Mouse (Mus musculus): Measurements from ENCODE around the gene Fgfr2. TPM values are rescaled to one million over a fixed set of nuclear protein-coding genes. Genes with fewer than 3 reads are reported as not detected.

Gene Fgfr2
- polyA plus RNA-seq, 1 experiment = 0.17 TPM

GRCm38 (mm10) chr7:133019481-133020020 is 103.6 kb downstream of the Fgfr2 start:
- TF ChIP-seq MAX (IDR thresholded peaks at IDR 0.05; ENCODE audit: low read depth) (no peak), USF1 (IDR thresholded peaks at IDR 0.05; ENCODE audit: low read depth) (no peak), E2F4 (IDR thresholded peaks at IDR 0.05; ENCODE audit: insufficient read depth) (no peak), MYOD1 (IDR thresholded peaks at IDR 0.05; ENCODE audit: control insufficient read depth in 1 of 3, insufficient read length in 2 of 3, low read depth in 2 of 3) (no peak), POLR2A (IDR thresholded peaks at IDR 0.05; ENCODE audit: insufficient read length, low read depth) (no peak), CEBPB (IDR thresholded peaks at IDR 0.05; ENCODE audit: insufficient read depth, poor library complexity, severe bottlenecking) (no peak), TCF3 (IDR thresholded peaks at IDR 0.05; ENCODE audit: insufficient read length, low read depth) (no peak), TCF12 (IDR thresholded peaks at IDR 0.05; ENCODE audit: insufficient read depth, poor library complexity, severe bottlenecking) (no peak), SRF (IDR thresholded peaks at IDR 0.05; ENCODE audit: control insufficient read depth, insufficient read length, low read depth) (no peak), POLR2AphosphoS2 (IDR thresholded peaks at IDR 0.05; ENCODE audit: insufficient read length, low read depth) (no peak), REST (IDR thresholded peaks at IDR 0.05; ENCODE audit: insufficient read depth, insufficient read length) (no peak), MYOG (IDR thresholded peaks at IDR 0.05; ENCODE audit: control insufficient read depth in 1 of 3, insufficient read depth in 1 of 3, insufficient read length in 2 of 3, low read depth in 2 of 3) (no peak)

GRCm38 (mm10) chr7:133018961-133019360 is 104.2 kb downstream of the Fgfr2 start:
- Histone ChIP-seq H3K36me3 (ENCODE audit: control insufficient read depth, insufficient read depth) (no peaks in the 10 kb centered on the region), H3K4me3 (no peak overlapping the region), H3ac (ENCODE audit: control insufficient read depth, insufficient read length) (no peak overlapping the region), H3K79me2 (ENCODE audit: control insufficient read depth, insufficient read depth) (peaks cover 34% of the 10 kb centered on the region), H3K4me2 (ENCODE audit: low read depth) (no peak overlapping the region), H3K27me3 (ENCODE audit: control insufficient read depth, insufficient read depth, insufficient read length) (no peaks in the 10 kb centered on the region)
- TF ChIP-seq MAX (IDR thresholded peaks at IDR 0.05; ENCODE audit: low read depth) (no peak), E2F4 (IDR thresholded peaks at IDR 0.05; ENCODE audit: insufficient read depth) (no peak), USF1 (IDR thresholded peaks at IDR 0.05; ENCODE audit: low read depth) (no peak), TCF12 (IDR thresholded peaks at IDR 0.05; ENCODE audit: insufficient read depth, poor library complexity, severe bottlenecking) (no peak), CEBPB (IDR thresholded peaks at IDR 0.05; ENCODE audit: insufficient read depth, poor library complexity, severe bottlenecking) (no peak), MYOG (IDR thresholded peaks at IDR 0.05; ENCODE audit: control insufficient read depth in 1 of 3, insufficient read depth in 1 of 3, insufficient read length in 2 of 3, low read depth in 2 of 3) (no peak), REST (IDR thresholded peaks at IDR 0.05; ENCODE audit: insufficient read depth, insufficient read length) (no peak), SRF (IDR thresholded peaks at IDR 0.05; ENCODE audit: control insufficient read depth, insufficient read length, low read depth) (no peak), POLR2AphosphoS2 (IDR thresholded peaks at IDR 0.05; ENCODE audit: insufficient read length, low read depth) (no peak), TCF3 (IDR thresholded peaks at IDR 0.05; ENCODE audit: insufficient read length, low read depth) (no peak), POLR2A (IDR thresholded peaks at IDR 0.05; ENCODE audit: insufficient read length, low read depth) (no peak), MYOD1 (IDR thresholded peaks at IDR 0.05; ENCODE audit: control insufficient read depth in 1 of 3, insufficient read length in 2 of 3, low read depth in 2 of 3) (no peak)

More at GRCm38 (mm10) chr7:133019481-133020020, 103.6 kb downstream of the Fgfr2 start:
- Histone ChIP-seq H3K4me3 (no peak overlapping the region), H3K27me3 (ENCODE audit: control insufficient read depth, insufficient read depth, insufficient read length) (no peaks in the 10 kb centered on the region), H3ac (ENCODE audit: control insufficient read depth, insufficient read length) (no peak overlapping the region), H3K79me2 (ENCODE audit: control insufficient read depth, insufficient read depth) (peaks cover 34% of the 10 kb centered on the region), H3K36me3 (ENCODE audit: control insufficient read depth, insufficient read depth) (no peaks in the 10 kb centered on the region), H3K4me2 (ENCODE audit: low read depth) (no peak overlapping the region)

- no peaks in the 10 kb centered on the region for H3K27me3 ChIP-seq (ENCODE audit: control insufficient read depth, insufficient read depth, insufficient read length)
- TF ChIP-seq USF1 (IDR thresholded peaks at IDR 0.05; ENCODE audit: low read depth) = no peak
- TF ChIP-seq TCF3 (IDR thresholded peaks at IDR 0.05; ENCODE audit: insufficient read length, low read depth) = no peak
- no peak for TF ChIP-seq TCF12 (IDR thresholded peaks at IDR 0.05; ENCODE audit: insufficient read depth, poor library complexity, severe bottlenecking)
- no peak for TF ChIP-seq MYOD1 (IDR thresholded peaks at IDR 0.05; ENCODE audit: control insufficient read depth in 1 of 3, insufficient read length in 2 of 3, low read depth in 2 of 3)
- no peak for TF ChIP-seq CEBPB (IDR thresholded peaks at IDR 0.05; ENCODE audit: insufficient read depth, poor library complexity, severe bottlenecking)
- no peak for TF ChIP-seq REST (IDR thresholded peaks at IDR 0.05; ENCODE audit: insufficient read depth, insufficient read length)
- no peak for TF ChIP-seq POLR2AphosphoS2 (IDR thresholded peaks at IDR 0.05; ENCODE audit: insufficient read length, low read depth)
- no peak for TF ChIP-seq MYOG (IDR thresholded peaks at IDR 0.05; ENCODE audit: control insufficient read depth in 1 of 3, insufficient read depth in 1 of 3, insufficient read length in 2 of 3, low read depth in 2 of 3)
- no peak for TF ChIP-seq POLR2A (IDR thresholded peaks at IDR 0.05; ENCODE audit: insufficient read length, low read depth)
- no peak for TF ChIP-seq MAX (IDR thresholded peaks at IDR 0.05; ENCODE audit: low read depth)
- TF ChIP-seq E2F4 (IDR thresholded peaks at IDR 0.05; ENCODE audit: insufficient read depth) = no peak
- no peak for TF ChIP-seq SRF (IDR thresholded peaks at IDR 0.05; ENCODE audit: control insufficient read depth, insufficient read length, low read depth)
- no peak overlapping the region for H3ac ChIP-seq (ENCODE audit: control insufficient read depth, insufficient read length)
- H3K79me2 ChIP-seq (ENCODE audit: control insufficient read depth, insufficient read depth) = peaks cover 22% of the 10 kb centered on the region
- H3K4me2 ChIP-seq (ENCODE audit: low read depth) = no peak overlapping the region
- no peak overlapping the region for H3K4me3 ChIP-seq
- H3K36me3 ChIP-seq (ENCODE audit: control insufficient read depth, insufficient read depth) = no peaks in the 10 kb centered on the region
These were observed 107.6 kb downstream of the Fgfr2 start for GRCm38 (mm10) chr7:133015416-133016070.

GRCm38 (mm10) chr7:133014631-133015030 is 108.5 kb downstream of the Fgfr2 start:
- Histone ChIP-seq H3K36me3 (ENCODE audit: control insufficient read depth, insufficient read depth) (no peaks in the 10 kb centered on the region), H3K27me3 (ENCODE audit: control insufficient read depth, insufficient read depth, insufficient read length) (no peaks in the 10 kb centered on the region), H3K4me3 (no peak overlapping the region), H3ac (ENCODE audit: control insufficient read depth, insufficient read length) (no peak overlapping the region), H3K79me2 (ENCODE audit: control insufficient read depth, insufficient read depth) (peaks cover 25% of the 10 kb centered on the region), H3K4me2 (ENCODE audit: low read depth) (no peak overlapping the region)
- no peak for TF ChIP-seq POLR2A (IDR thresholded peaks at IDR 0.05; ENCODE audit: insufficient read length, low read depth)
- TF ChIP-seq MAX (IDR thresholded peaks at IDR 0.05; ENCODE audit: low read depth) = no peak
- no peak for TF ChIP-seq MYOD1 (IDR thresholded peaks at IDR 0.05; ENCODE audit: control insufficient read depth in 1 of 3, insufficient read length in 2 of 3, low read depth in 2 of 3)
- TF ChIP-seq CEBPB (IDR thresholded peaks at IDR 0.05; ENCODE audit: insufficient read depth, poor library complexity, severe bottlenecking) = no peak
- no peak for TF ChIP-seq REST (IDR thresholded peaks at IDR 0.05; ENCODE audit: insufficient read depth, insufficient read length)
- no peak for TF ChIP-seq POLR2AphosphoS2 (IDR thresholded peaks at IDR 0.05; ENCODE audit: insufficient read length, low read depth)
- TF ChIP-seq SRF (IDR thresholded peaks at IDR 0.05; ENCODE audit: control insufficient read depth, insufficient read length, low read depth) = no peak
- TF ChIP-seq USF1 (IDR thresholded peaks at IDR 0.05; ENCODE audit: low read depth) = no peak
- TF ChIP-seq TCF3 (IDR thresholded peaks at IDR 0.05; ENCODE audit: insufficient read length, low read depth) = no peak
- TF ChIP-seq TCF12 (IDR thresholded peaks at IDR 0.05; ENCODE audit: insufficient read depth, poor library complexity, severe bottlenecking) = no peak
- TF ChIP-seq E2F4 (IDR thresholded peaks at IDR 0.05; ENCODE audit: insufficient read depth) = no peak
- TF ChIP-seq MYOG (IDR thresholded peaks at IDR 0.05; ENCODE audit: control insufficient read depth in 1 of 3, insufficient read depth in 1 of 3, insufficient read length in 2 of 3, low read depth in 2 of 3) = no peak
